Mouse (Mus musculus): ENCODE results near the gene Rrnad1.
A peak's percentile ranks its signal among the peaks of the same experiment; 100 is the strongest.

Rrnad1 gene

GRCm38 (mm10) chr3:87949266-87949954, 18.9 kb upstream of the Rrnad1 start:
- DNase-seq (ENCODE audit: low spot score in 2 of 2) = no peak

DNA sequence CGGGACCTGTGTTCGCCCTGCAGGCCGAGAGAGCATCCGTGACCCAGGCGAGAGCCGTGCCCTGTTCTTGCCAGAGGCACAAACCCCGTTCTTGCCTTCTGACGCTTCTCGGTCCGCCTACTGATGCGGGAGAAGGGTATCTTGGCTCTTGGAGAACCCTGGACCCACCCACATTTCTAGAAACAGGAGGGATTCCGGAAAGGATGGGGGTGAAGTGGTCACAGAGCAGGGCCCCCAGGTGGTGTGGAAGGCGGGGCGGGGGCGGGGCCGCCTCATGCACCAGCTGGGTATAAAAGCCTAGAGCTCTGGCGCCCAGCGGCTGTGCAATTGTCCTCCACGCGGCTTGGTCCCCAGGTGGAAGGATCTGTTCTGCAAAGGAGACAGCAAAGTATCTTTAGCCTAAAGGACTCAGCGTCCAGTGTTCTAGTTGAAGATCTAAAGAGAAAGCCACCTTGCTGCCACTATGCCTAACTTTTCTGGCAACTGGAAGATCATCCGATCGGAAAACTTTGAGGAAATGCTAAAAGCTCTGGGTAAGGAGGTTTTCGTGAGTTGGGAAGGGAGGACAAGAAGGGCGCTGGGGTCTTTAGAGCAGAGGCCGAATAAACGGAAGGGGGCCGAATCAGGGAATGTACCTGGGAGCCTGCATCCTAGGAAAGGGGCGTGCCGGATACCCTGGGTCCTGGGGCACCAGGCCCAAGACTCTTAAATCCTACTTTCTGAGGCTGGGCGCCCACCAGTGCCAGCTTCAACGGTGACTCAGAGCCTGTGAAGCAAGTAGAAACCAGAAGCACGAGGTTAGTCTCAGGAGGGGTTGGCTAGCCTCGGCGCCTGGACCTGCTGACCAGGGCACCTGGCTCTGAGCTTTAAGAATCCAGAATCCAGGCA, 18.1 kb upstream of the Rrnad1 start, which contains the start of gene Crabp2:
Gene Crabp2 (plus strand): TSS at position 289 of the 888 bp plus-strand sequence.
- DNase-seq (ENCODE audit: low spot score in 2 of 2) = no peak

- no peak for DNase-seq (ENCODE audit: low spot score in 2 of 2)
Observed at GRCm38 (mm10) chr3:87947811-87948199, 17.3 kb upstream of the Rrnad1 start.

GRCm38 (mm10) chr3:87947056-87947810, 16.7 kb upstream of the Rrnad1 start:
- DNase-seq (ENCODE audit: low spot score in 2 of 2) = no peak

- DNase-seq (ENCODE audit: low spot score in 2 of 2) = no peak
Observed at GRCm38 (mm10) chr3:87946541-87946860, 16.0 kb upstream of the Rrnad1 start.

GRCm38 (mm10) chr3:87945781-87946540, 15.4 kb upstream of the Rrnad1 start:
- DNase-seq (ENCODE audit: low spot score in 2 of 2) = no peak

DNA sequence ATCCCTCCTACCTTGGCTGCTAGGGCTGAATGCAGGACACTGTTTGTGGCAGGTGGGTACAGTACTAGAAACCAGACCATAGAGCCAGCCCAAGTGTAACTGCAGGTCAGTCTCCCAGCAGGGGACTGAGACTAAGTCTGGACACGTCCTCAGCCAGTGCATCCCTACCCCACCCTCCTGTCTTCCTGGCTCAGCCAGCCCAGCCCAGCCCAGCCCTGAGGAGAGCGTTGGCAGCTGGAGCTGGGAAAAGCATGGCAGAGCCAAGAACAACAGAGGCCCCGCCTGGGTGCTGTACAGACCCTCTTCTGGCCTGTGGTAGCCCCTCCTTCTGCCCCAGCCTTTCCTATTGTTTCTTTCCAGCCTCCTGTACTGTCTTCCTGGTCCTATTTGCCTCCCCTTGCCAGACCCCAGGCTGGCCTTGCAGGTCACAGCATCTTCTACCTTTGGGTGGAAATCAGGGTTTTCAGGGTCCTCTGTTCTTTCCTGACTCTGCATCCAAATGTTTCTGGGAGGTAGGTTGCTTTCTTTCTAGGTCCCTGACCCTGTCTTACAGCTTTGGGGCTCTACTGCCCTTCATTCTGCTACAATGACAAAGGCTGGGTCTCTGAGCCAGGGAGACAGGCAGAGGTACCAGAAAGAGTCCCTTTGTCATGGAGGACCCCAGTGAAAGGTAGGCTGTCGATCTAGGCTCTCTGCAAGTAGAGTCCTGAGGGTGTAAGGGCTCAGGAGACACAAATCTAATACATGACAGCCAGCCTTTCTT, 14.5 kb upstream of the Rrnad1 start:
- DNase-seq (ENCODE audit: low spot score in 2 of 2) = no peak

GRCm38 (mm10) chr3:87943586-87943985, 13.1 kb upstream of the Rrnad1 start:
- no peak for DNase-seq (ENCODE audit: low spot score in 2 of 2)

DNA sequence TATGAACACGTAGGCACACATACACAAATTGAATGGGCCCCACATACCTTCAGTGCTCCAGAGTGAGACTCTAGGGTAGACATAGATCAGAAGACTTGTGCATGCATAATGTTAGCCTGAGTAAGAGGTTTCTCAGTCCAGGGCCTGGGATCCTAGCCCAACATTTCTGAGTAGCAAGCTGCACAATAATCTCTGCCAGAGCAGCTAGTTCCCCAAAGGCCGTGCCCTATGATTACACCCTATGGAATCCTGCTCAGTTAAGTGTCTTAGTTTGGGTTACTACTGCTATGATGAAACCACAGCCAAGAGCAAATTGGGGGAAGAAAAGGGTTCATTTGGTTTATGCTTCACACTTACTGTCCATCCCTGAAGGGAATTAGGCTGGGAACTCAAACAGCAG, 12.0 kb upstream of the Rrnad1 start:
- no peak for DNase-seq (ENCODE audit: low spot score in 2 of 2)

- DNase-seq (ENCODE audit: low spot score in 2 of 2) = no peak
Observed at GRCm38 (mm10) chr3:87940611-87941010, 10.1 kb upstream of the Rrnad1 start.

- peak; percentile 72 to 90 for DNase-seq (ENCODE audit: low spot score in 2 of 2)
Observed at GRCm38 (mm10) chr3:87935776-87936175, 5.3 kb upstream of the Rrnad1 start.

- DNase-seq (ENCODE audit: low spot score in 2 of 2) = no peak
Observed at GRCm38 (mm10) chr3:87935201-87935600, 4.7 kb upstream of the Rrnad1 start.

GRCm38 (mm10) chr3:87934501-87934900, 4.0 kb upstream of the Rrnad1 start:
- no peak for DNase-seq (ENCODE audit: low spot score in 2 of 2)

DNA sequence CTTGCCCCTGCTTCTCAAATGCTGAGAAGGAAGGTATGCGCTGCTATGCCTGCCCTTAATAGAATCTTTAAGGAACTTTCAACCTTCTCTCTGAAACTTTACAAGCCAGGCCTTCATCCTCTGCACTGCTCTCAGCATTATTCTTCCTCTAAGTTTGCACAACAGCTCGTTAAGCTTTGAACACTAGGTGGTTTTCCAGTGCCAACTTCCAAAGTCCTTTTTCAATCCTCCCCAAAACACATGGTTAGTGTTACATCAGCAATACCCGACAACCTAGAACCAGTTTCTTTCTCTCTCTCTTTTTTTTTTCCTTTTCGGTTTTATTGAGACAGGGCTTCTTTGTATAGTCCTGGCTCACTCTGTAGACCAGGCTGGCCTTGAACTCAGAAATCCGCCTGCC, 3.5 kb upstream of the Rrnad1 start:
- no peak for DNase-seq (ENCODE audit: low spot score in 2 of 2)

GRCm38 (mm10) chr3:87929341-87930077, 1.0 kb downstream of the Rrnad1 start:
- no peak for DNase-seq (ENCODE audit: low spot score in 2 of 2)

GRCm38 (mm10) chr3:87927452-87927851, 3.1 kb downstream of the Rrnad1 start:
- no peak for DNase-seq (ENCODE audit: low spot score in 2 of 2)

- DNase-seq (ENCODE audit: low spot score in 2 of 2) = no peak
Observed at GRCm38 (mm10) chr3:87924996-87925395, 5.5 kb downstream of the Rrnad1 start.

GRCm38 (mm10) chr3:87920270-87920943, 10.1 kb downstream of the Rrnad1 start:
- DNase-seq (ENCODE audit: low spot score in 2 of 2) = no peak

GRCm38 (mm10) chr3:87919336-87920108, 11.0 kb downstream of the Rrnad1 start, which contains the start of gene Mrpl24:
TSS of gene Mrpl24 (plus strand) at chr3:87919506.
- DNase-seq (ENCODE audit: low spot score in 2 of 2) = peak; percentile 67 to 72

Measured in spleen, postnatal 4 days (tissue).